Mouse (Mus musculus): ENCODE measurements around the gene Dnaja3. TPM values are rescaled to one million over a fixed set of nuclear protein-coding genes. Genes with fewer than 3 reads are reported as not detected.

Gene Dnaja3
- polyA plus RNA-seq, 1 experiment from 2014 or later: 57.0 TPM

GRCm38 (mm10) chr16:4604293-4604837 lies 35.4 kb upstream of the Dnaja3 start:
- H3K9me3 ChIP-seq (ENCODE audit: control insufficient read depth, low read length): no peaks in the 10 kb centered on the region
- DNase-seq (ENCODE audit: low spot score, missing footprints) (peak; percentile 79), ATAC-seq (ENCODE audit: low FRiP score) (no peak)
- no peak overlapping the region for H3K9ac ChIP-seq (ENCODE audit: low read length)
- no peak overlapping the region for H3K4me3 ChIP-seq (ENCODE audit: low read depth, low read length)
- H3K27me3 ChIP-seq (ENCODE audit: control insufficient read depth, insufficient read depth, low read length): no peaks in the 10 kb centered on the region
- H3K4me2 ChIP-seq: no peak overlapping the region
- peaks cover 59% of the 10 kb centered on the region for H3K4me1 ChIP-seq (ENCODE audit: control insufficient read depth, insufficient read depth, low read length)
- H3K27ac ChIP-seq (ENCODE audit: low read depth, low read length): no peak overlapping the region
- no peaks in the 10 kb centered on the region for H3K36me3 ChIP-seq (ENCODE audit: control insufficient read depth, insufficient read depth, low read length)
- WGBS: 68% methylated on average over 11 of the region's 11 CpGs

- H3K36me3 ChIP-seq (ENCODE audit: control insufficient read depth, insufficient read depth, low read length): peaks cover 4% of the 10 kb centered on the region; the same call in 1 of the 2 replicates
- peaks cover 56% of the 10 kb centered on the region for H3K4me1 ChIP-seq (ENCODE audit: control insufficient read depth, insufficient read depth, low read length)
- peak overlapping the region; percentile 16; the same call in 1 of the 2 replicates for H3K9ac ChIP-seq (ENCODE audit: low read length)
- no peaks in the 10 kb centered on the region for H3K9me3 ChIP-seq (ENCODE audit: control insufficient read depth, low read length)
- WGBS: 44% methylated on average over 12 of the region's 13 CpGs
- ATAC-seq (ENCODE audit: low FRiP score) (peak; percentile 19; the same call in 1 of the 2 replicates), DNase-seq (ENCODE audit: low spot score, missing footprints) (no peak)
- H3K27me3 ChIP-seq (ENCODE audit: control insufficient read depth, insufficient read depth, low read length): no peaks in the 10 kb centered on the region
- H3K4me3 ChIP-seq (ENCODE audit: low read depth, low read length): no peak overlapping the region
- peak overlapping the region; percentile 47 for H3K27ac ChIP-seq (ENCODE audit: low read depth, low read length)
- no peak overlapping the region for H3K4me2 ChIP-seq
These were observed 34.2 kb upstream of the Dnaja3 start for GRCm38 (mm10) chr16:4605514-4606131.

DNA sequence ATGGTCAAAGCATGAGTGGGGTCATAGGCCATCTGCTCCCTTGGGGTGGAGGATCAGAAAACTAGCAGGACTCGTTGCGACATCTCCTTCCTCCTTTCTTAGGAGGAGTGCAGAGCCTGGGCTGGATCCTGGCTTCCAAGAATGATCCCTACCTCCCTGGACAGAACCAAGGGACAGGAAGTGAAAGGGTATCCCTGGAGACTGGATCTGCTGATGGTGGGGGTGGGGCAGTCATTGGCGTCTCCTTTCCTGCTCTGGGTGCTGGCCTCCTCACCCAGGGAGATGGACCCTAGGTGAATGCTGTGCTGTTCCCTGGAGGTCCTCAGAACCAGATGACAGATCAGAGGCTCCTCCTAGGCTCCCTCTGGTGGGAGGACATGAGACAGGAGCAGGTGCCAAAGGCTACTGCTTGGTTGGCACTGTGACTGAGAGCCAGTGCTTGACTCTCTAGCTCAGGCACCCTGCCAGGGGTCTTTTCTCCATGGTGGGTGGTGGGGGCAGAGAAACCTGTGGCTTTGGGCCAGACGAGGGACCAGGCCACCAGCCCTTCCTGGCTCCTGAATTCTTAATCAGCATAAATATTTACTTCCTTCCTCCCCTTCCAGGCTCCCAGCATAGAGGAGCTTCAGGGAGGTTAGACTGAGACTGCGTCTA lies 33.2 kb upstream of the Dnaja3 start:
- Histone ChIP-seq H3K4me2 (no peak overlapping the region), H3K9me3 (ENCODE audit: control insufficient read depth, low read length) (no peaks in the 10 kb centered on the region), H3K27ac (ENCODE audit: low read depth, low read length) (no peak overlapping the region), H3K36me3 (ENCODE audit: control insufficient read depth, insufficient read depth, low read length) (peaks cover 6% of the 10 kb centered on the region), H3K9ac (ENCODE audit: low read length) (no peak overlapping the region), H3K4me1 (ENCODE audit: control insufficient read depth, insufficient read depth, low read length) (peaks cover 48% of the 10 kb centered on the region), H3K4me3 (ENCODE audit: low read depth, low read length) (no peak overlapping the region), H3K27me3 (ENCODE audit: control insufficient read depth, insufficient read depth, low read length) (no peaks in the 10 kb centered on the region)
- WGBS: 40% methylated on average over 5 of the region's 5 CpGs
- ATAC-seq (ENCODE audit: low FRiP score) (peak; percentile 19; the same call in 1 of the 2 replicates), DNase-seq (ENCODE audit: low spot score, missing footprints) (peak; percentile 76)

GRCm38 (mm10) chr16:4607818-4608531 lies 31.8 kb upstream of the Dnaja3 start:
- H3K27ac ChIP-seq (ENCODE audit: low read depth, low read length): no peak overlapping the region
- H3K9ac ChIP-seq (ENCODE audit: low read length): no peak overlapping the region; the same call in 1 of the 2 replicates
- peaks cover 11% of the 10 kb centered on the region for H3K36me3 ChIP-seq (ENCODE audit: control insufficient read depth, insufficient read depth, low read length)
- 0 out of 2 replicates have a peak, but pooled peaks have one; percentile 46 for ATAC-seq (ENCODE audit: low FRiP score)
- peak; percentile 95 for DNase-seq (ENCODE audit: low spot score, missing footprints)
- H3K4me2 ChIP-seq: no peak overlapping the region
- H3K9me3 ChIP-seq (ENCODE audit: control insufficient read depth, low read length): no peaks in the 10 kb centered on the region
- no peak overlapping the region for H3K4me3 ChIP-seq (ENCODE audit: low read depth, low read length)
- H3K4me1 ChIP-seq (ENCODE audit: control insufficient read depth, insufficient read depth, low read length): peaks cover 36% of the 10 kb centered on the region
- 61% methylated on average over 9 of the region's 9 CpGs for WGBS
- H3K27me3 ChIP-seq (ENCODE audit: control insufficient read depth, insufficient read depth, low read length): no peaks in the 10 kb centered on the region

GRCm38 (mm10) chr16:4608532-4609059 lies 31.2 kb upstream of the Dnaja3 start:
- Histone ChIP-seq H3K4me1 (ENCODE audit: control insufficient read depth, insufficient read depth, low read length) (peaks cover 30% of the 10 kb centered on the region), H3K4me2 (no peak overlapping the region), H3K4me3 (ENCODE audit: low read depth, low read length) (no peak overlapping the region), H3K27ac (ENCODE audit: low read depth, low read length) (no peak overlapping the region), H3K27me3 (ENCODE audit: control insufficient read depth, insufficient read depth, low read length) (no peaks in the 10 kb centered on the region), H3K9me3 (ENCODE audit: control insufficient read depth, low read length) (no peaks in the 10 kb centered on the region), H3K9ac (ENCODE audit: low read length) (no peak overlapping the region), H3K36me3 (ENCODE audit: control insufficient read depth, insufficient read depth, low read length) (peaks cover 17% of the 10 kb centered on the region)
- DNase-seq (ENCODE audit: low spot score, missing footprints): no peak
- ATAC-seq (ENCODE audit: low FRiP score): no peak; the same call in 1 of the 2 replicates
- 89% methylated on average over 19 of the region's 19 CpGs for WGBS

DNA sequence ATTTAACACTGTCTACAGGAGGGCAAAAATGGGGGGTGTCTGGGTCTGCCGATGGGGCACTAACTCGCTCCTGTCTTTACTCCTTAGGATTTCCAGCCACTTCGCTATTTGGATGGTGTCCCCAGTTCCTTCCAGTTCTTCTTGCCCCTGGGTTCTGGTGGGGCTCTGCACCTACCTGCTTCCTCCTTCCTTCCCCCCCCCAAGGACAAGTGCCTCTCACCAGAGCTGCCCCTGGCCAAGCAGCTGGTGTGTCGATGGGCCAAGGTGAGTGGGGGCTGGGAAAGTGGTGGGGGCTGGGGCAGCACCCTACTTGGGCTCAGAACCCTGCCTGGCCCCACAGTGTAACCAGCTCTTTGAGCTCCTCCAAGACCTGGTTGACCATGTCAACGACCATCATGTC lies 28.6 kb upstream of the Dnaja3 start:
- no peaks in the 10 kb centered on the region for H3K27me3 ChIP-seq (ENCODE audit: control insufficient read depth, insufficient read depth, low read length)
- ATAC-seq (ENCODE audit: low FRiP score): no peak
- H3K4me1 ChIP-seq (ENCODE audit: control insufficient read depth, insufficient read depth, low read length): peaks cover 7% of the 10 kb centered on the region
- no peak overlapping the region for H3K9ac ChIP-seq (ENCODE audit: low read length)
- H3K9me3 ChIP-seq (ENCODE audit: control insufficient read depth, low read length): no peaks in the 10 kb centered on the region
- no peak overlapping the region for H3K4me3 ChIP-seq (ENCODE audit: low read depth, low read length)
- H3K27ac ChIP-seq (ENCODE audit: low read depth, low read length): no peak overlapping the region
- no peak for DNase-seq (ENCODE audit: low spot score, missing footprints)
- H3K36me3 ChIP-seq (ENCODE audit: control insufficient read depth, insufficient read depth, low read length): peaks cover 19% of the 10 kb centered on the region
- WGBS: 87% methylated on average over 5 of the region's 5 CpGs
- no peak overlapping the region for H3K4me2 ChIP-seq

GRCm38 (mm10) chr16:4611676-4612075 lies 28.1 kb upstream of the Dnaja3 start:
- Histone ChIP-seq H3K27me3 (ENCODE audit: control insufficient read depth, insufficient read depth, low read length) (no peaks in the 10 kb centered on the region), H3K4me1 (ENCODE audit: control insufficient read depth, insufficient read depth, low read length) (peaks cover 3% of the 10 kb centered on the region; the same call in 1 of the 2 replicates), H3K9ac (ENCODE audit: low read length) (no peak overlapping the region), H3K4me2 (no peak overlapping the region), H3K27ac (ENCODE audit: low read depth, low read length) (no peak overlapping the region), H3K9me3 (ENCODE audit: control insufficient read depth, low read length) (no peaks in the 10 kb centered on the region), H3K36me3 (ENCODE audit: control insufficient read depth, insufficient read depth, low read length) (peaks cover 19% of the 10 kb centered on the region), H3K4me3 (ENCODE audit: low read depth, low read length) (no peak overlapping the region)
- no peak for ATAC-seq (ENCODE audit: low FRiP score)
- no peak for DNase-seq (ENCODE audit: low spot score, missing footprints)
- 98% methylated on average over 7 of the region's 7 CpGs for WGBS

- H3K9me3 ChIP-seq (ENCODE audit: control insufficient read depth, low read length): no peaks in the 10 kb centered on the region
- H3K27ac ChIP-seq (ENCODE audit: low read depth, low read length): no peak overlapping the region
- ATAC-seq (ENCODE audit: low FRiP score) (no peak), DNase-seq (ENCODE audit: low spot score, missing footprints) (no peak)
- peaks cover 21% of the 10 kb centered on the region for H3K36me3 ChIP-seq (ENCODE audit: control insufficient read depth, insufficient read depth, low read length)
- no peak overlapping the region for H3K9ac ChIP-seq (ENCODE audit: low read length)
- H3K4me1 ChIP-seq (ENCODE audit: control insufficient read depth, insufficient read depth, low read length): no peaks in the 10 kb centered on the region
- no peaks in the 10 kb centered on the region for H3K27me3 ChIP-seq (ENCODE audit: control insufficient read depth, insufficient read depth, low read length)
- H3K4me2 ChIP-seq: no peak overlapping the region
- no peak overlapping the region for H3K4me3 ChIP-seq (ENCODE audit: low read depth, low read length)
- WGBS: 93% methylated on average over 9 of the region's 9 CpGs
These were observed 26.1 kb upstream of the Dnaja3 start for GRCm38 (mm10) chr16:4613736-4614135.

Measured in midbrain, embryonic 11.5 days (tissue).